Comparison of ENCODE assay signal across 8 mouse cellular contexts in the genomic region with DNA sequence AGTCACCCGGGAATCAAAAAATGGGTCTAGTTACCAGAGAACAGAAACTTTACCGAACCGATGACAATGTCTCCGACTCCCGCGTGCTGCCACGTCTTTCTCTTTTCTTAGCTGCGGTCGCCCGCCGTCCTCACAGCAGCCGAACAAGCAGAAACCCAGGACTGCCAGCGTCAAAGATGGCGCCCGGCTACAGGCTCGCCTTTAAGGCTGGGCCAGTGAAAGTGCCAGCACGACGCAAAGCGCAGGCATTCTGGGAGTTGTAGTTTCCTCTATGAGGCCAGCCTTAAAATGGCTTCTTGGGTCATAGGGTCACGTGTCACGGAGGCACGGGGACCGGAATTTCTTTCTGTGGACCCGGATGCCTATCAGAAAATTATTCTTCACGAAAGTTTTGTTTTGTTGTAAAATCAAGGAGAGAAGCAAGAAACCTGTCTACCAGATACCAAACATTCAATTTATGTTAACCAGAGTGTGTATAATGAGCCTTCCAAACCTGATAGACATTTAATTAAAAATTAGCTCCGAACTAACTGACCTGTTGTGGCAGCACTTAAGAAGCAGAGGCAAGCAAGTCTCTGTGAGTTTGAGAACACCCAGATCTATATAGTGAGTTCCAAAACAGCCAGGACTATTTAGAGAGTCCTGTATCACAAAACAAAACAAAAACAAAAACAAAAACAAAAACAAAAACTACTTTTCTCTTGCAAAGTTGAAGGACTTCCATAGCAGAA. TPM values are rescaled to one million over a fixed set of nuclear protein-coding genes. Genes with fewer than 3 reads are reported as not detected.
DNase-seq lines count a peak whose midpoint lies in the region; ATAC-seq and TF ChIP-seq lines count a peak whose summit lies in the region.

A gene (minus strand): TSS at position 116 of the 731 bp plus-strand sequence.

- no peaks in the 10 kb centered on the region for H3K27me3 ChIP-seq in kidney, embryonic 14.5 days (ENCODE audit: control insufficient read depth, insufficient read depth, low read length)
- H3K27me3 ChIP-seq in limb, embryonic 15.5 days: no peaks in the 10 kb centered on the region

- peaks cover 18% of the 10 kb centered on the region for H3K36me3 ChIP-seq in kidney, embryonic 14.5 days (ENCODE audit: control insufficient read depth, insufficient read depth, low read length)
- H3K36me3 ChIP-seq in limb, embryonic 15.5 days: peaks cover 15% of the 10 kb centered on the region; the same call in 1 of the 2 replicates

- peak within 1 kb of the TSS; percentile 82 for H3K4me3 ChIP-seq in bone marrow macrophage, adult 2 months (ENCODE audit: insufficient read depth, low read length)
- peak within 1 kb of the TSS; percentile 79 for H3K4me3 ChIP-seq in embryonic fibroblast, embryonic 13.5 days (ENCODE audit: insufficient read depth, low read length)
- peak within 1 kb of the TSS; percentile 72 for H3K4me3 ChIP-seq in kidney, embryonic 14.5 days (ENCODE audit: low read length)
- H3K4me3 ChIP-seq in limb, embryonic 15.5 days: peak within 1 kb of the TSS; percentile 71

- no peak for TF ChIP-seq POLR2A in bone marrow macrophage, adult 2 months (IDR thresholded peaks at IDR 0.05; ENCODE audit: borderline replicate concordance, low read depth, low read length)
- peak; percentile 93 for TF ChIP-seq POLR2A in embryonic fibroblast, embryonic 13.5 days (IDR thresholded peaks at IDR 0.05; ENCODE audit: low read depth, low read length)

- peak; percentile 97 for ATAC-seq in kidney, embryonic 14.5 days (ENCODE audit: low FRiP score, low TSS enrichment)
- peak; percentile 96 for ATAC-seq in limb, embryonic 15.5 days (ENCODE audit: insufficient number of reproducible peaks, low FRiP score, low TSS enrichment, low read depth)

- peak within 1 kb of the TSS; percentile 95 for H3K9ac ChIP-seq in kidney, embryonic 14.5 days (ENCODE audit: low read depth, low read length)
- peak within 1 kb of the TSS; percentile 68 for H3K9ac ChIP-seq in limb, embryonic 15.5 days

- peak within 1 kb of the TSS; percentile 70 for H3K4me2 ChIP-seq in kidney, embryonic 14.5 days (replicated peaks; ENCODE audit: low read depth, low read length)
- peak within 1 kb of the TSS; percentile 66 for H3K4me2 ChIP-seq in limb, embryonic 15.5 days

- H3K9me3 ChIP-seq in kidney, embryonic 14.5 days (ENCODE audit: control insufficient read depth, low read length): no peaks in the 10 kb centered on the region
- H3K9me3 ChIP-seq in limb, embryonic 15.5 days: no peaks in the 10 kb centered on the region

- DNase-seq in A20 (ENCODE audit: low read depth, low spot score): peak; percentile 95
- peak; percentile 95 for DNase-seq in heart, adult 9 months (ENCODE audit: low spot score in 2 of 2)
- DNase-seq in monocyte, adult 2 months (ENCODE audit: low read depth in 1 of 2, low spot score in 2 of 2): peak; percentile 84
- peak; percentile 94 for DNase-seq in spleen, postnatal 36 days (ENCODE audit: low spot score in 2 of 2)

- WGBS in kidney, embryonic 14.5 days: 3% methylated on average over 26 of the region's 26 CpGs
- 2% methylated on average over 26 of the region's 26 CpGs for WGBS in limb, embryonic 15.5 days

- H3K4me1 ChIP-seq in bone marrow macrophage, adult 2 months (ENCODE audit: control insufficient read depth, insufficient read depth, low read length): peaks cover 18% of the 10 kb centered on the region
- H3K4me1 ChIP-seq in embryonic fibroblast, embryonic 13.5 days (ENCODE audit: control insufficient read depth, insufficient read depth, low read length): peaks cover 5% of the 10 kb centered on the region
- peaks cover 17% of the 10 kb centered on the region for H3K4me1 ChIP-seq in kidney, embryonic 14.5 days (ENCODE audit: control insufficient read depth, insufficient read depth, low read length)
- H3K4me1 ChIP-seq in limb, embryonic 15.5 days: peaks cover 35% of the 10 kb centered on the region

- peak within 1 kb of the TSS; percentile 85 for H3K27ac ChIP-seq in bone marrow macrophage, adult 2 months (ENCODE audit: insufficient read depth, low read depth, low read length)
- H3K27ac ChIP-seq in embryonic fibroblast, embryonic 13.5 days (ENCODE audit: insufficient read depth, low read length): peak within 1 kb of the TSS; percentile 89
- H3K27ac ChIP-seq in kidney, embryonic 14.5 days (ENCODE audit: low read depth, low read length): peak within 1 kb of the TSS; percentile 91
- peak within 1 kb of the TSS; percentile 94 for H3K27ac ChIP-seq in limb, embryonic 15.5 days

- TF ChIP-seq CTCF in bone marrow macrophage, adult 2 months (IDR thresholded peaks at IDR 0.05; ENCODE audit: low read depth, low read length): no peak
- TF ChIP-seq CTCF in embryonic fibroblast, embryonic 13.5 days (IDR thresholded peaks at IDR 0.05; ENCODE audit: borderline replicate concordance, insufficient read depth, low read length): no peak

RNA-seq across cellular contexts. Expression of the gene that starts here (rescaled TPM):
- polyA plus RNA-seq in bone marrow macrophage, adult 2 months (2012; ENCODE audit: insufficient read depth, insufficient read length, missing spikeins): 22.9 and 25.1 TPM in 2 replicates
- polyA plus RNA-seq in embryonic fibroblast, embryonic 13.5 days (2011; ENCODE audit: insufficient read length, low read depth, missing spikeins): 44.7 and 45.7 TPM in 2 replicates
- polyA plus RNA-seq in kidney, embryonic 14.5 days (2014; fragmentation: Nextera tagmentation; extraction: Ambion mirVana): 6.5 and 11.4 TPM in 2 replicates
- polyA plus RNA-seq in limb, embryonic 15.5 days (2015; fragmentation: Nextera tagmentation; extraction: Ambion mirVana): 5.7 and 6.6 TPM in 2 replicates

Comparison
In these comparisons a context has a peak if more than half of its experiments do, and no peak if none do; other contexts are left out.
1. Peak in every context shown above with its lines: DNase-seq, ATAC-seq, H3K4me3 ChIP-seq and H3K27ac ChIP-seq.